Mouse (Mus musculus): Measurements from ENCODE around the gene Ankrd44.

DNA sequence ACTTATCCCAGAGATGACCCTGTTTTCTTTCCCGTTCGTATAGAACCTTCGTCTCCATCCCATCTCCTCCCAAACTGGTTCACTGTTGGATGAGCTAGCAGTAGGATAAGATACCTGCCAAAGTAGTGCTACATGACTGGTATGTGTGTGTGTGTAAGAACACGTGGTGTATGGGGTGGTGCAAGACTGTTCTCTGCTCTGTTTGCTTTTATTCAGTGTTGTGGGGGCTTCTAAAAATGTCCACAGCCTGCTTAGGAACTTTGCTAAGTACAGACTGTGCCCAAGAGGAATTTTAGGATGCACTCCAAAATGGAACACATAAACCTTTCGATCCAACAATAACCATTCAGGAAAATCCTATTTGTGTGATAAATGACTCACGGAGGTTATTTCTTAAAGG lies 209.3 kb downstream of the Ankrd44 start:
- TF ChIP-seq CTCF (IDR thresholded peaks at IDR 0.05): no peak
- no peak for TF ChIP-seq POLR2A (IDR thresholded peaks at IDR 0.05; ENCODE audit: insufficient read depth, low read depth, low read length)
- TF ChIP-seq EP300 (IDR thresholded peaks at IDR 0.05; ENCODE audit: insufficient read depth, low read depth, low read length): no peak

Data from heart, adult 2 months (tissue).